Mouse (Mus musculus): Measurements from ENCODE around the gene Rfx7. TPM values are rescaled to one million over a fixed set of nuclear protein-coding genes. Genes with fewer than 3 reads are reported as not detected.
A peak's percentile ranks its signal among the peaks of the same experiment; 100 is the strongest.

Gene Rfx7
- polyA plus RNA-seq, 1 experiment from 2014 or later = 18.6 TPM

GRCm38 (mm10) chr9:72533089-72533415 lies 1.0 kb downstream of the Rfx7 start:
- H3K4me2 ChIP-seq (ENCODE audit: low read length) = peak overlapping the region; percentile 72
- no peaks in the 10 kb centered on the region for H3K27me3 ChIP-seq (replicated peaks; ENCODE audit: control insufficient read depth, insufficient read depth, low read length)
- peak overlapping the region; percentile 88 for H3K9ac ChIP-seq (replicated peaks; ENCODE audit: low read depth, low read length)
- no peak for ATAC-seq
- peaks cover 14% of the 10 kb centered on the region for H3K4me1 ChIP-seq (replicated peaks; ENCODE audit: control insufficient read depth, insufficient read depth, low read length)
- H3K4me3 ChIP-seq (replicated peaks; ENCODE audit: low read length) = peak overlapping the region; percentile 87
- H3K36me3 ChIP-seq (ENCODE audit: control insufficient read depth, insufficient read depth) = no peaks in the 10 kb centered on the region
- H3K9me3 ChIP-seq (ENCODE audit: control insufficient read depth, low read length) = no peaks in the 10 kb centered on the region
- WGBS = 0% methylated on average over 2 of the region's 2 CpGs
- peak overlapping the region; percentile 100 for H3K27ac ChIP-seq (ENCODE audit: low read length)

- no peaks in the 10 kb centered on the region for H3K9me3 ChIP-seq (ENCODE audit: control insufficient read depth, low read length)
- WGBS = 88% methylated on average over 2 of the region's 2 CpGs
- H3K9ac ChIP-seq (replicated peaks; ENCODE audit: low read depth, low read length) = no peak overlapping the region
- ATAC-seq = no peak
- H3K36me3 ChIP-seq (ENCODE audit: control insufficient read depth, insufficient read depth) = no peaks in the 10 kb centered on the region
- no peak overlapping the region for H3K4me3 ChIP-seq (replicated peaks; ENCODE audit: low read length)
- H3K4me1 ChIP-seq (replicated peaks; ENCODE audit: control insufficient read depth, insufficient read depth, low read length) = peaks cover 14% of the 10 kb centered on the region
- no peaks in the 10 kb centered on the region for H3K27me3 ChIP-seq (replicated peaks; ENCODE audit: control insufficient read depth, insufficient read depth, low read length)
- H3K27ac ChIP-seq (ENCODE audit: low read length) = no peak overlapping the region
- H3K4me2 ChIP-seq (ENCODE audit: low read length) = peak overlapping the region; percentile 34
These were observed 2.9 kb downstream of the Rfx7 start for GRCm38 (mm10) chr9:72534985-72535384.

GRCm38 (mm10) chr9:72535394-72535793 lies 3.4 kb downstream of the Rfx7 start:
- H3K36me3 ChIP-seq (ENCODE audit: control insufficient read depth, insufficient read depth) = no peaks in the 10 kb centered on the region
- 73% methylated on average over 3 of the region's 3 CpGs for WGBS
- H3K4me3 ChIP-seq (replicated peaks; ENCODE audit: low read length) = no peak overlapping the region
- no peak overlapping the region; the same call in 1 of the 2 replicates for H3K4me2 ChIP-seq (ENCODE audit: low read length)
- H3K27me3 ChIP-seq (replicated peaks; ENCODE audit: control insufficient read depth, insufficient read depth, low read length) = no peaks in the 10 kb centered on the region
- H3K4me1 ChIP-seq (replicated peaks; ENCODE audit: control insufficient read depth, insufficient read depth, low read length) = peaks cover 11% of the 10 kb centered on the region
- no peak overlapping the region for H3K9ac ChIP-seq (replicated peaks; ENCODE audit: low read depth, low read length)
- no peak for ATAC-seq
- no peaks in the 10 kb centered on the region for H3K9me3 ChIP-seq (ENCODE audit: control insufficient read depth, low read length)
- no peak overlapping the region for H3K27ac ChIP-seq (ENCODE audit: low read length)

- Histone ChIP-seq H3K36me3 (ENCODE audit: control insufficient read depth, insufficient read depth) (no peaks in the 10 kb centered on the region), H3K9me3 (ENCODE audit: control insufficient read depth, low read length) (no peaks in the 10 kb centered on the region), H3K27ac (ENCODE audit: low read length) (no peak overlapping the region), H3K4me3 (replicated peaks; ENCODE audit: low read length) (no peak overlapping the region), H3K4me1 (replicated peaks; ENCODE audit: control insufficient read depth, insufficient read depth, low read length) (0 out of 2 replicates have a peak, but pooled peaks cover 2% of the 10 kb centered on the region), H3K9ac (replicated peaks; ENCODE audit: low read depth, low read length) (no peak overlapping the region), H3K27me3 (replicated peaks; ENCODE audit: control insufficient read depth, insufficient read depth, low read length) (no peaks in the 10 kb centered on the region), H3K4me2 (ENCODE audit: low read length) (no peak overlapping the region)
- WGBS = 32% methylated on average over 1 of the region's 1 CpGs
- ATAC-seq = no peak
These were observed 5.0 kb downstream of the Rfx7 start for GRCm38 (mm10) chr9:72537086-72537485.

GRCm38 (mm10) chr9:72543590-72543989 lies 11.6 kb downstream of the Rfx7 start:
- H3K27me3 ChIP-seq (replicated peaks; ENCODE audit: control insufficient read depth, insufficient read depth, low read length) = no peaks in the 10 kb centered on the region
- no peaks in the 10 kb centered on the region for H3K4me1 ChIP-seq (replicated peaks; ENCODE audit: control insufficient read depth, insufficient read depth, low read length)
- no peak overlapping the region for H3K4me3 ChIP-seq (replicated peaks; ENCODE audit: low read length)
- ATAC-seq = no peak
- H3K9ac ChIP-seq (replicated peaks; ENCODE audit: low read depth, low read length) = no peak overlapping the region
- H3K27ac ChIP-seq (ENCODE audit: low read length) = no peak overlapping the region
- no peaks in the 10 kb centered on the region; the same call in 1 of the 2 replicates for H3K36me3 ChIP-seq (ENCODE audit: control insufficient read depth, insufficient read depth)
- H3K4me2 ChIP-seq (ENCODE audit: low read length) = no peak overlapping the region
- no peaks in the 10 kb centered on the region for H3K9me3 ChIP-seq (ENCODE audit: control insufficient read depth, low read length)

- no peak for ATAC-seq
- Histone ChIP-seq H3K36me3 (ENCODE audit: control insufficient read depth, insufficient read depth) (no peaks in the 10 kb centered on the region), H3K4me3 (replicated peaks; ENCODE audit: low read length) (no peak overlapping the region), H3K9ac (replicated peaks; ENCODE audit: low read depth, low read length) (no peak overlapping the region), H3K27ac (ENCODE audit: low read length) (no peak overlapping the region), H3K27me3 (replicated peaks; ENCODE audit: control insufficient read depth, insufficient read depth, low read length) (no peaks in the 10 kb centered on the region), H3K4me2 (ENCODE audit: low read length) (no peak overlapping the region), H3K4me1 (replicated peaks; ENCODE audit: control insufficient read depth, insufficient read depth, low read length) (peaks cover 7% of the 10 kb centered on the region), H3K9me3 (ENCODE audit: control insufficient read depth, low read length) (no peaks in the 10 kb centered on the region)
- WGBS = 85% methylated on average over 1 of the region's 1 CpGs
These were observed 26.7 kb downstream of the Rfx7 start for GRCm38 (mm10) chr9:72558780-72559179.

- 0 out of 2 replicates have a peak, but pooled peaks have one; percentile 49 for ATAC-seq
- H3K27me3 ChIP-seq (replicated peaks; ENCODE audit: control insufficient read depth, insufficient read depth, low read length) = no peaks in the 10 kb centered on the region
These were observed 28.3 kb downstream of the Rfx7 start for GRCm38 (mm10) chr9:72560316-72560715.

GRCm38 (mm10) chr9:72563277-72563676 lies 31.2 kb downstream of the Rfx7 start:
- H3K27ac ChIP-seq (ENCODE audit: low read length) = no peak overlapping the region
- H3K27me3 ChIP-seq (replicated peaks; ENCODE audit: control insufficient read depth, insufficient read depth, low read length) = no peaks in the 10 kb centered on the region
- H3K36me3 ChIP-seq (ENCODE audit: control insufficient read depth, insufficient read depth) = no peaks in the 10 kb centered on the region
- no peak overlapping the region for H3K4me2 ChIP-seq (ENCODE audit: low read length)
- no peak for ATAC-seq
- H3K9ac ChIP-seq (replicated peaks; ENCODE audit: low read depth, low read length) = no peak overlapping the region
- peaks cover 7% of the 10 kb centered on the region for H3K4me1 ChIP-seq (replicated peaks; ENCODE audit: control insufficient read depth, insufficient read depth, low read length)
- no peaks in the 10 kb centered on the region for H3K9me3 ChIP-seq (ENCODE audit: control insufficient read depth, low read length)
- no peak overlapping the region for H3K4me3 ChIP-seq (replicated peaks; ENCODE audit: low read length)
- WGBS = 97% methylated on average over 3 of the region's 3 CpGs

More at GRCm38 (mm10) chr9:72560316-72560715, 28.3 kb downstream of the Rfx7 start:
- peaks cover 7% of the 10 kb centered on the region for H3K4me1 ChIP-seq (replicated peaks; ENCODE audit: control insufficient read depth, insufficient read depth, low read length)
- no peaks in the 10 kb centered on the region for H3K9me3 ChIP-seq (ENCODE audit: control insufficient read depth, low read length)
- H3K27ac ChIP-seq (ENCODE audit: low read length) = no peak overlapping the region
- H3K9ac ChIP-seq (replicated peaks; ENCODE audit: low read depth, low read length) = no peak overlapping the region
- 31% methylated on average over 2 of the region's 2 CpGs for WGBS
- no peaks in the 10 kb centered on the region for H3K36me3 ChIP-seq (ENCODE audit: control insufficient read depth, insufficient read depth)
- no peak overlapping the region for H3K4me2 ChIP-seq (ENCODE audit: low read length)
- H3K4me3 ChIP-seq (replicated peaks; ENCODE audit: low read length) = no peak overlapping the region

GRCm38 (mm10) chr9:72567116-72567515 lies 35.1 kb downstream of the Rfx7 start:
- no peak for ATAC-seq
- Histone ChIP-seq H3K4me3 (replicated peaks; ENCODE audit: low read length) (no peak overlapping the region), H3K4me1 (replicated peaks; ENCODE audit: control insufficient read depth, insufficient read depth, low read length) (no peaks in the 10 kb centered on the region), H3K9me3 (ENCODE audit: control insufficient read depth, low read length) (no peaks in the 10 kb centered on the region), H3K4me2 (ENCODE audit: low read length) (no peak overlapping the region), H3K9ac (replicated peaks; ENCODE audit: low read depth, low read length) (no peak overlapping the region), H3K27ac (ENCODE audit: low read length) (no peak overlapping the region), H3K27me3 (replicated peaks; ENCODE audit: control insufficient read depth, insufficient read depth, low read length) (no peaks in the 10 kb centered on the region), H3K36me3 (ENCODE audit: control insufficient read depth, insufficient read depth) (no peaks in the 10 kb centered on the region)
- 51% methylated on average over 2 of the region's 2 CpGs for WGBS

GRCm38 (mm10) chr9:72580216-72580615 lies 48.2 kb downstream of the Rfx7 start:
- whole genome bisulfite sequencing = 39% methylated on average over 3 of the region's 3 CpGs
- no peak for ATAC-seq
- Histone ChIP-seq H3K27ac (ENCODE audit: low read length) (no peak overlapping the region), H3K4me1 (replicated peaks; ENCODE audit: control insufficient read depth, insufficient read depth, low read length) (no peaks in the 10 kb centered on the region), H3K4me3 (replicated peaks; ENCODE audit: low read length) (no peak overlapping the region), H3K4me2 (ENCODE audit: low read length) (no peak overlapping the region), H3K9ac (replicated peaks; ENCODE audit: low read depth, low read length) (no peak overlapping the region), H3K36me3 (ENCODE audit: control insufficient read depth, insufficient read depth) (no peaks in the 10 kb centered on the region), H3K27me3 (replicated peaks; ENCODE audit: control insufficient read depth, insufficient read depth, low read length) (no peaks in the 10 kb centered on the region), H3K9me3 (ENCODE audit: control insufficient read depth, low read length) (no peaks in the 10 kb centered on the region)
